Mouse (Mus musculus) lung, postnatal 0 days (tissue): ENCODE results near the gene Syt7. TPM values are rescaled to one million over a fixed set of nuclear protein-coding genes. Genes with fewer than 3 reads are reported as not detected.

Source experiments
- ATAC-seq: fragments of 200-750 bp; cut with Nextera tagmentation; 2 replicates; pipeline ENCODE4 v1.8.0; 2017; ENCODE audit warnings: moderate library complexity
- DNase-seq: peaks from one replicate; pipeline ENCODE4 v3.0.0-alpha.2; 2016; ENCODE audit warnings: low spot score
- H3K27ac ChIP-seq: fragments of 300-500 bp; sonication (generic); 2 replicates; pipeline ENCODE4 v1.5.1; 2014; ENCODE audit warnings: antibody characterized with exemption, mild to moderate bottlenecking, low read length, mixed read lengths
- H3K27me3 ChIP-seq: fragments of 300-500 bp; sonication (generic); replicated peaks from 2 replicates; pipeline ENCODE4 v1.6.1; 2014; ENCODE audit warnings: low read length, mixed read lengths; ENCODE audit not compliant: insufficient read depth
- H3K36me3 ChIP-seq: fragments of 300-500 bp; sonication (generic); 2 replicates; pipeline ENCODE4 v1.6.1; 2014; ENCODE audit warnings: low read length, mixed read lengths; ENCODE audit not compliant: insufficient read depth
- H3K4me1 ChIP-seq: fragments of 300-500 bp; sonication (generic); 2 replicates; pipeline ENCODE4 v1.6.1; 2014; ENCODE audit warnings: antibody characterized with exemption, low read depth, low read length, mixed read lengths; ENCODE audit not compliant: insufficient read depth
- H3K4me2 ChIP-seq: fragments of 300-500 bp; sonication (generic); replicated peaks from 2 replicates; pipeline ENCODE4 v1.6.1; 2014; ENCODE audit warnings: low read depth, mild to moderate bottlenecking, low read length, moderate library complexity, mixed read lengths
- H3K4me3 ChIP-seq: fragments of 300-500 bp; sonication (generic); 2 replicates; pipeline ENCODE4 v1.5.1; 2014; ENCODE audit warnings: low read depth, low read length
- H3K9ac ChIP-seq: fragments of 300-500 bp; sonication (generic); replicated peaks from 2 replicates; pipeline ENCODE4 v1.6.1; 2014; ENCODE audit warnings: low read depth, mild to moderate bottlenecking
- H3K9me3 ChIP-seq: fragments of 300-500 bp; sonication (generic); 2 replicates; pipeline ENCODE4 v1.6.1; 2016; ENCODE audit warnings: low read length, mixed read lengths
- CTCF ChIP-seq: IDR thresholded peaks from 2 replicates; pipeline ENCODE4 v1.5.1; 2016; ENCODE audit warnings: antibody characterized with exemption, mild to moderate bottlenecking
- EP300 ChIP-seq: IDR thresholded peaks from 2 replicates; pipeline ENCODE4 v1.6.1; 2016; ENCODE audit warnings: antibody characterized with exemption, mild to moderate bottlenecking, control low read depth
- WGBS: fragments of 180-500 bp; shearing (Covaris S2); extraction: QIAGEN DNeasy Blood & Tissue Kit; methylation state at CpG from one replicate; pipeline ENCODE4 v1.1.7; 2014; 5-methylcytosine and 5-hydroxymethylcytosine counted together
- polyA plus RNA-seq: library from polyadenylated mRNA; unstranded; fragments of >200 nt; fragmentation: Nextera tagmentation; extraction: Ambion mirVana; gene quantifications from 2 replicates; pipeline ENCODE4 v1.2.1, GENCODE M21; 2015

Gene Syt7
- polyA plus RNA-seq, 1 experiment from 2014 or later = 3.0 TPM

- H3K27ac ChIP-seq = no peak overlapping the region
- no peak overlapping the region for H3K9ac ChIP-seq
- peaks cover 6% of the 10 kb centered on the region for H3K4me1 ChIP-seq
- no peak for TF ChIP-seq EP300
- TF ChIP-seq CTCF = no peak
- peak overlapping the region; percentile 41 for H3K4me3 ChIP-seq
- DNase-seq (peak; percentile 76), ATAC-seq (peak; percentile 73)
- H3K9me3 ChIP-seq = no peaks in the 10 kb centered on the region
- under 1% methylated on average over 28 of the region's 34 CpGs for WGBS
- peak overlapping the region; percentile 72 for H3K4me2 ChIP-seq
- H3K36me3 ChIP-seq = no peaks in the 10 kb centered on the region
- H3K27me3 ChIP-seq = peaks cover 29% of the 10 kb centered on the region
Measured at GRCm38 (mm10) chr19:10457484-10457800, 68.6 kb downstream of the Syt7 start.

- ATAC-seq = peak; percentile 50
- Histone ChIP-seq H3K9me3 (no peaks in the 10 kb centered on the region), H3K36me3 (no peaks in the 10 kb centered on the region), H3K27ac (no peak overlapping the region), H3K9ac (no peak overlapping the region), H3K4me1 (peaks cover 6% of the 10 kb centered on the region), H3K27me3 (peaks cover 29% of the 10 kb centered on the region), H3K4me3 (0 out of 2 replicates have a peak overlapping the region, but pooled peaks have one; percentile 41), H3K4me2 (peak overlapping the region; percentile 72)
- DNase-seq = peak; percentile 95
- TF ChIP-seq EP300 (no peak), CTCF (no peak)
- WGBS = 14% methylated on average over 8 of the region's 8 CpGs
Measured at GRCm38 (mm10) chr19:10458096-10458495, 69.2 kb downstream of the Syt7 start.

GRCm38 (mm10) chr19:10459907-10460306 lies 71.0 kb downstream of the Syt7 start:
- DNase-seq (no peak), ATAC-seq (no peak)
- no peak for TF ChIP-seq EP300
- no peak for TF ChIP-seq CTCF
- H3K36me3 ChIP-seq = no peaks in the 10 kb centered on the region
- 70% methylated on average over 11 of the region's 11 CpGs for WGBS
- H3K27me3 ChIP-seq = peaks cover 28% of the 10 kb centered on the region
- no peak overlapping the region for H3K4me3 ChIP-seq
- H3K9ac ChIP-seq = no peak overlapping the region
- no peak overlapping the region for H3K27ac ChIP-seq
- H3K4me2 ChIP-seq = no peak overlapping the region
- no peaks in the 10 kb centered on the region for H3K9me3 ChIP-seq
- peaks cover 6% of the 10 kb centered on the region for H3K4me1 ChIP-seq

GRCm38 (mm10) chr19:10461584-10461983 lies 72.7 kb downstream of the Syt7 start:
- no peak for TF ChIP-seq CTCF
- TF ChIP-seq EP300 = no peak
- Histone ChIP-seq H3K9me3 (no peaks in the 10 kb centered on the region), H3K4me1 (peaks cover 3% of the 10 kb centered on the region; the same call in 1 of the 2 replicates), H3K27ac (no peak overlapping the region), H3K27me3 (peaks cover 17% of the 10 kb centered on the region; the same call in 1 of the 2 replicates), H3K4me2 (no peak overlapping the region), H3K9ac (no peak overlapping the region), H3K36me3 (no peaks in the 10 kb centered on the region), H3K4me3 (no peak overlapping the region)
- ATAC-seq = no peak
- DNase-seq = no peak
- 17% methylated on average over 7 of the region's 7 CpGs for WGBS

GRCm38 (mm10) chr19:10464427-10464826 lies 75.5 kb downstream of the Syt7 start:
- Histone ChIP-seq H3K4me2 (no peak overlapping the region), H3K27ac (no peak overlapping the region), H3K9me3 (no peaks in the 10 kb centered on the region), H3K4me1 (no peaks in the 10 kb centered on the region), H3K9ac (no peak overlapping the region), H3K4me3 (no peak overlapping the region), H3K36me3 (no peaks in the 10 kb centered on the region), H3K27me3 (0 out of 2 replicates have a peak, but pooled peaks cover 10% of the 10 kb centered on the region)
- TF ChIP-seq CTCF (no peak), EP300 (no peak)
- DNase-seq (no peak), ATAC-seq (no peak)
- 52% methylated on average over 4 of the region's 4 CpGs for WGBS

GRCm38 (mm10) chr19:10469171-10469658 lies 80.3 kb downstream of the Syt7 start:
- Histone ChIP-seq H3K36me3 (no peaks in the 10 kb centered on the region), H3K27ac (no peak overlapping the region), H3K4me1 (no peaks in the 10 kb centered on the region), H3K4me2 (no peak overlapping the region), H3K4me3 (no peak overlapping the region), H3K9ac (no peak overlapping the region), H3K9me3 (no peaks in the 10 kb centered on the region), H3K27me3 (no peaks in the 10 kb centered on the region)
- TF ChIP-seq EP300 (no peak), CTCF (no peak)
- 36% methylated on average over 8 of the region's 8 CpGs for WGBS
- peak; percentile 36 for DNase-seq
- ATAC-seq = peak; percentile 75

GRCm38 (mm10) chr19:10472958-10473357 lies 84.1 kb downstream of the Syt7 start:
- ATAC-seq (no peak), DNase-seq (no peak)
- no peak for TF ChIP-seq CTCF
- H3K27ac ChIP-seq = no peak overlapping the region
- H3K4me3 ChIP-seq = no peak overlapping the region
- H3K4me1 ChIP-seq = no peaks in the 10 kb centered on the region
- no peak overlapping the region for H3K4me2 ChIP-seq
- no peaks in the 10 kb centered on the region for H3K27me3 ChIP-seq
- WGBS = 71% methylated on average over 3 of the region's 3 CpGs
- no peak overlapping the region for H3K9ac ChIP-seq
- no peaks in the 10 kb centered on the region for H3K36me3 ChIP-seq
- H3K9me3 ChIP-seq = no peaks in the 10 kb centered on the region
